Mouse (Mus musculus): ENCODE measurements at regions not wholly inside any gene's neighbourhood (a gene's known extent, or its start where the extent isn't known, plus 50 kb on each side); places are given as distances from the start of the nearest gene placed in this dataset.

DNA sequence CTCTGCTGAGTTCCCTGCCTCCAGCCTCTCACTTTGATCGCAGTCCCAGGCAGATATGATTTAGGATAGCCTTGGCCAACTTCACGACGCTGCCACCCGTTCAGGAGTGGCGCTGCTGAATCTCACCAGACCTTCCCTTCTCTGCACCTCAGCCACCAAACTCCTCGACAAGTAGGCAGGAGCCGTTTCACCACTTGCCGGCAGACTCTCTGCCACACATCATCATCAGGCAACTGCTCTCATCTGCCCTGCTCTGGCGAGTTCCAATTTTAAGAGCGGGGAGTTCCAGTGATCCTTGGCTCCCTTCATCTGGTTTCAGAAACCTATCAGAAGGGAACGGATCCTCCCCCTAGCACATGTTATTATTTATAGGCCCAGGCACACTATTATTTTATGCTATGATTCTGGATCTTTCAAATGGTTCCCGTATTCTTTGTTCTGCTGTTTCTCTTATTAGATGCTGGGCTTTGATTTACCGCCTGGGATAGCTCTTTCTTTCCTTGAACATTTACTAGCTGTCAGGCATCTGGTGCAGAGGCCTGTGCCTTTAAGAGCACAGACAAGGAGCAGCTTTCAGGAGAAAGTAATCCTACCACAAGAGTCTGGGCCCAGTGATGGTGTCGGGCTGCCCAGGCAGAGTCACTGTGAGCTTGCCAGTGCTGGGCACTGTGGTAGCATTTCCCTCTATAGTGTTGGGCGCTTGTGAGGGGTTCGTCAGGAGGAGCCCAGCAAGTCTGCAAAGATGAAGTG lies 722.3 kb downstream of the Vrk1 start:
- 63% methylated on average over 16 of the region's 16 CpGs for WGBS

DNA sequence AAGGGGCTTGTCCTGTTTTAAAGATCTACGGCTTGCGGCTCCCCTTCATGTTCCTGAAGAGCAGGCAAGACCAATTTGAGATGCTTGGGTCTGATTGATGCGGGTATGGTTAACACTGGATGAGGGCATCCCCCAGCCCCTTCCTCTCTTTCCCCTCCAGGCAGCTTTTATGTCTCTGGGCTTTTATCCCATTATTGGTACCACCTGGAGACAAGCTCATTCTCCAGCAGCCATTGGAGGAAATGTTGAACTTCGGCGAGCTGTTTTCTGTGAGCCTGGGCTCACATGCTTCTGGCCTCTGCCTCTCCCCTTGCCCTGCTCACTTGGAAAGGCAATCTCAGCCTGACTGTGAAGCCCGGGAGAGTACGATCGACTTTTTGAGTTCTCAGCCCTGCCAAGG lies 738.7 kb downstream of the Vrk1 start:
- H3K9me3 ChIP-seq = no peaks in the 10 kb centered on the region
- whole genome bisulfite sequencing = 85% methylated on average over 8 of the region's 8 CpGs

More for the DNA sequence above, 722.3 kb downstream of the Vrk1 start:
- H3K9ac ChIP-seq = no peak overlapping the region
- H3K36me3 ChIP-seq = no peaks in the 10 kb centered on the region
- no peak overlapping the region for H3K27ac ChIP-seq
- no peaks in the 10 kb centered on the region for H3K27me3 ChIP-seq (replicated peaks)
- ATAC-seq (ENCODE audit: insufficient read depth, low FRiP score, low read depth) = no peak
- no peaks in the 10 kb centered on the region for H3K9me3 ChIP-seq
- no peak overlapping the region for H3K4me2 ChIP-seq
- H3K4me1 ChIP-seq = no peaks in the 10 kb centered on the region
- no peak overlapping the region for H3K4me3 ChIP-seq (replicated peaks)

GRCm38 (mm10) chr12:106763552-106763951 lies 724.9 kb upstream of the 3110018I06Rik start:
- Histone ChIP-seq H3K4me2 (no peak overlapping the region), H3K4me1 (no peaks in the 10 kb centered on the region), H3K27ac (no peak overlapping the region), H3K9ac (no peak overlapping the region), H3K36me3 (no peaks in the 10 kb centered on the region), H3K4me3 (replicated peaks) (no peak overlapping the region), H3K27me3 (replicated peaks) (no peaks in the 10 kb centered on the region), H3K9me3 (no peaks in the 10 kb centered on the region)
- ATAC-seq (ENCODE audit: insufficient read depth, low FRiP score, low read depth) = no peak
- WGBS = 80% methylated on average over 7 of the region's 7 CpGs

More for the DNA sequence above, 738.7 kb downstream of the Vrk1 start:
- Histone ChIP-seq H3K4me2 (no peak overlapping the region), H3K4me1 (no peaks in the 10 kb centered on the region), H3K4me3 (replicated peaks) (no peak overlapping the region), H3K27ac (no peak overlapping the region), H3K27me3 (replicated peaks) (no peaks in the 10 kb centered on the region), H3K9ac (no peak overlapping the region), H3K36me3 (no peaks in the 10 kb centered on the region)
- no peak for ATAC-seq (ENCODE audit: insufficient read depth, low FRiP score, low read depth)

DNA sequence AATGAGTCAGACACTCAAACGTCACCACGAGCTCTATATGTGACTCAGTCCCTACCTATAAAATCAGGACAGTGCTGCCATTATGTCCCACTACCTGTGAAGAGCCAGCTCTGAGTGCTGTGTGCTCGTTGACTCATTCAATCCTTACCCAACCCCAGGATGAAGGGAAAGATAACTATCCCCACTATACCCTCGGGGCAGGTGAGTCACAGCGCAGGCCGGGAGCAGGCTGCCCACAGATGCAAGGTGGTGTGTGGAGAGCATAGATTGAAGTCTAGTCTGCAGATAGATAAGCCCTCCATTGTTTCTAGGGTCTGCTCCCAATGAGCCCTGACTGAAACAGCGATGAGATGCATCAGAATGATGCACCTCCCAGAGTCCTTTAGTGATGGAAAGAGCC lies 723.9 kb upstream of the 3110018I06Rik start:
- Histone ChIP-seq H3K27ac (no peak overlapping the region), H3K9me3 (no peaks in the 10 kb centered on the region), H3K27me3 (replicated peaks) (no peaks in the 10 kb centered on the region), H3K4me3 (replicated peaks) (no peak overlapping the region), H3K36me3 (no peaks in the 10 kb centered on the region), H3K9ac (no peak overlapping the region), H3K4me2 (no peak overlapping the region), H3K4me1 (no peaks in the 10 kb centered on the region)
- 71% methylated on average over 7 of the region's 7 CpGs for whole genome bisulfite sequencing
- no peak for ATAC-seq (ENCODE audit: insufficient read depth, low FRiP score, low read depth)

DNA sequence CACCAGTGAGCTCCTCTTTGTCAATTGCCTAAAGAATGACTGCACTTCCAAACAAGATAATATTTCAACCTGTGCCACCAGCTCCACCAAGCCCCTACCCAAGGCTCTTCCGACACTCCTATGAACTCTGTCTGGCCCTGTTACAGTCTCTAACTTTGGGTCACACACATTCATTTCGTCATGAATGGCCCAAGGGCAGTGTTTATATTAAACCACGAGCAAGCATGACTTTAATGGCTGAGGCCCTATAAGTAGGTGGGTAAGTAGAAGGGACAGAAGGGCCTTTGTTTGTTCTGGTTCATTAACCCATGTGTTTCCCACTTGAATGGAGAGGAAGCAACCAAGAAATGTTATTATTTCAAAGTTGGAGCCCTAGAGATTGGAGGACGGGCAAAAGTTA lies 714.9 kb upstream of the 3110018I06Rik start:
- H3K9me3 ChIP-seq = no peaks in the 10 kb centered on the region
- no peaks in the 10 kb centered on the region for H3K27me3 ChIP-seq (replicated peaks)
- no peak for ATAC-seq (ENCODE audit: insufficient read depth, low FRiP score, low read depth)
- no peaks in the 10 kb centered on the region for H3K4me1 ChIP-seq
- H3K36me3 ChIP-seq = no peaks in the 10 kb centered on the region
- no peak overlapping the region for H3K27ac ChIP-seq
- H3K9ac ChIP-seq = no peak overlapping the region
- H3K4me3 ChIP-seq (replicated peaks) = no peak overlapping the region
- 38% methylated on average over 4 of the region's 4 CpGs for WGBS
- H3K4me2 ChIP-seq = no peak overlapping the region

GRCm38 (mm10) chr12:106796596-106796995 lies 691.8 kb upstream of the 3110018I06Rik start:
- no peak overlapping the region for H3K4me3 ChIP-seq (replicated peaks)
- no peaks in the 10 kb centered on the region for H3K36me3 ChIP-seq
- no peak overlapping the region for H3K4me2 ChIP-seq
- H3K27me3 ChIP-seq (replicated peaks) = no peaks in the 10 kb centered on the region
- no peak overlapping the region for H3K27ac ChIP-seq
- H3K9me3 ChIP-seq = no peaks in the 10 kb centered on the region
- 78% methylated on average over 7 of the region's 7 CpGs for WGBS
- ATAC-seq (ENCODE audit: insufficient read depth, low FRiP score, low read depth) = no peak
- H3K4me1 ChIP-seq = no peaks in the 10 kb centered on the region
- H3K9ac ChIP-seq = no peak overlapping the region

DNA sequence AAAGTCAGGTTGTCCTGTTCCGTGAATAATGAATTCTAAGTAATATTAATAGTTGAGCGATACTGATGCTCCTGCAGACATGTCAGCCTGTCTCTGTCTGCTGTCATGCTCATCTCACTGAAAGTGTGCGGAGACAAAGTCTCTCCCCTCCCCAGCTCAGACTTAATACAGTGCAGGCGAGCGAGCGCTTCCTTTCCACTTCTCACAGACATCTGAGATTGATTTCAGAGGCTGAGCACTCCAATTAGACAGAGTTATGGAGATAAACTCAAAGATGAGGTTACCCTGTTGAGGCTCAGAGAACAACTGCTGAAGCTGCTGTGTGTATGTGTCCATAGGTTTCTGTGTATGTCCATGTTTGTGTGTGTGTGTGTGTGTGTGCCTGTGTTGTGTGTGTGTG lies 668.7 kb upstream of the 3110018I06Rik start:
- ATAC-seq (ENCODE audit: insufficient read depth, low FRiP score, low read depth) = no peak
- Histone ChIP-seq H3K27me3 (replicated peaks) (no peaks in the 10 kb centered on the region), H3K36me3 (no peaks in the 10 kb centered on the region), H3K9ac (no peak overlapping the region), H3K9me3 (no peaks in the 10 kb centered on the region), H3K4me1 (no peaks in the 10 kb centered on the region), H3K27ac (no peak overlapping the region), H3K4me3 (replicated peaks) (no peak overlapping the region), H3K4me2 (no peak overlapping the region)
- WGBS = 74% methylated on average over 6 of the region's 6 CpGs

GRCm38 (mm10) chr12:106822311-106822710 lies 666.1 kb upstream of the 3110018I06Rik start:
- H3K4me3 ChIP-seq (replicated peaks) = no peak overlapping the region
- 73% methylated on average over 4 of the region's 4 CpGs for WGBS
- ATAC-seq (ENCODE audit: insufficient read depth, low FRiP score, low read depth) = no peak
- no peaks in the 10 kb centered on the region for H3K27me3 ChIP-seq (replicated peaks)
- H3K27ac ChIP-seq = no peak overlapping the region
- no peak overlapping the region for H3K4me2 ChIP-seq
- no peak overlapping the region for H3K9ac ChIP-seq
- H3K4me1 ChIP-seq = no peaks in the 10 kb centered on the region
- H3K36me3 ChIP-seq = no peaks in the 10 kb centered on the region
- H3K9me3 ChIP-seq = no peaks in the 10 kb centered on the region

- Histone ChIP-seq H3K9ac (no peak overlapping the region), H3K27ac (no peak overlapping the region), H3K4me2 (no peak overlapping the region), H3K4me3 (replicated peaks) (no peak overlapping the region), H3K9me3 (no peaks in the 10 kb centered on the region), H3K36me3 (no peaks in the 10 kb centered on the region), H3K4me1 (peaks cover 5% of the 10 kb centered on the region; the same call in 1 of the 2 replicates), H3K27me3 (replicated peaks) (no peaks in the 10 kb centered on the region)
- 26% methylated on average over 3 of the region's 3 CpGs for WGBS
- ATAC-seq (ENCODE audit: insufficient read depth, low FRiP score, low read depth) = no peak
These were observed 659.9 kb upstream of the 3110018I06Rik start for GRCm38 (mm10) chr12:106828542-106828941.

DNA sequence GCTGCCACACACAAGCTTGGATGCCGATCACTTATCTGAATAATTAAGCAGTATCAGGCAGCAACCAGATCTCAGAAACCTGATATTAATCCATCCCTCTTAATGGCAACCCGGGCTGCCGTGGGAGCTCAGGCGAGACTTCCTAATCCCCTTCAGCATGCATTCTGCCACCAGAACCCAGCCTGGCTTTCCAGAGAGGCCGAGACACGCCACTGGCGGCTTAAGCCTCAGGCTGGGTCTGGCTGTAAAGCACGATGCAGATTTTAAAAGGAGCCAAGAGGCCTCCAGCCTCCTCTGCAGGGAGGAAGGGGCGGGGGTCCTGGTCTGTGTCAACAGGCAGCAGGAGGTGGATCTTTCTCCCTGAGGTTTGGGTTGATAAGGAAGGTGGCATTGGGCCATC lies 659.1 kb upstream of the 3110018I06Rik start:
- Histone ChIP-seq H3K9me3 (no peaks in the 10 kb centered on the region), H3K4me3 (replicated peaks) (no peak overlapping the region), H3K4me2 (no peak overlapping the region), H3K27ac (no peak overlapping the region), H3K27me3 (replicated peaks) (no peaks in the 10 kb centered on the region), H3K9ac (no peak overlapping the region), H3K36me3 (no peaks in the 10 kb centered on the region), H3K4me1 (peaks cover 5% of the 10 kb centered on the region; the same call in 1 of the 2 replicates)
- WGBS = 23% methylated on average over 9 of the region's 9 CpGs
- no peak for ATAC-seq (ENCODE audit: insufficient read depth, low FRiP score, low read depth)

DNA sequence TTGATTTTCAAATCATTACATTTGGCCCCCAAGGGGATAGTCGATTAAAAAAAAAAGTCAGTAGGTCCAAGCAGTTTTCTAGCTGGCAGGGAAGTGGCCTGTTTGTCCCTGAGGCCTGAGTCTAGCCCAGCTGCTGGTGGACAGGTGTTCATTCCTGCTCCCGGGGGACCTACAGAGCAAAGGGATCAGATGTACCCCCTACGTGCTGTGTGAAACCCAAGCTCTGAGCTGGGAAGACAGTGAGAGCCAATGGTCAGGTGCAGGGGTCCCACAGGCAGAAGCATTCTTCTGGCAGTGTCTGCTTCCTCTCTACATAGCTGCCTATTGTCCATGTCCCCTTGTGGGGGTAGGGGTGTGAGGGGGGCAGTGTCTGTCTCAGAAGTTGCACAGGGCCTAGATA lies 653.2 kb upstream of the 3110018I06Rik start:
- no peaks in the 10 kb centered on the region for H3K4me1 ChIP-seq
- H3K9ac ChIP-seq = no peak overlapping the region
- no peaks in the 10 kb centered on the region for H3K36me3 ChIP-seq
- no peaks in the 10 kb centered on the region for H3K27me3 ChIP-seq (replicated peaks)
- H3K4me2 ChIP-seq = no peak overlapping the region
- no peak overlapping the region for H3K27ac ChIP-seq
- no peak overlapping the region for H3K4me3 ChIP-seq (replicated peaks)
- no peak for ATAC-seq (ENCODE audit: insufficient read depth, low FRiP score, low read depth)
- 63% methylated on average over 3 of the region's 3 CpGs for WGBS
- no peaks in the 10 kb centered on the region for H3K9me3 ChIP-seq

- no peak for ATAC-seq (ENCODE audit: insufficient read depth, low FRiP score, low read depth)
- Histone ChIP-seq H3K36me3 (no peaks in the 10 kb centered on the region), H3K27me3 (replicated peaks) (no peaks in the 10 kb centered on the region), H3K27ac (no peak overlapping the region), H3K4me3 (replicated peaks) (no peak overlapping the region), H3K9ac (no peak overlapping the region), H3K4me1 (no peaks in the 10 kb centered on the region), H3K9me3 (no peaks in the 10 kb centered on the region), H3K4me2 (no peak overlapping the region)
- WGBS = 60% methylated on average over 5 of the region's 5 CpGs
These were observed 648.8 kb upstream of the 3110018I06Rik start for GRCm38 (mm10) chr12:106839618-106840017.
